Mouse (Mus musculus) liver, postnatal 0 days (tissue): ENCODE data around the gene Lrfn2. TPM values are rescaled to one million over a fixed set of nuclear protein-coding genes. Genes with fewer than 3 reads are reported as not detected.

Source experiments
- ATAC-seq: fragments of 200-750 bp; cut with Nextera tagmentation; 2 replicates; pipeline ENCODE4 v1.8.0; 2017; ENCODE audit warnings: mild to moderate bottlenecking, moderate library complexity
- DNase-seq: peaks from one replicate; pipeline ENCODE4 v3.0.0-alpha.2; 2016
- H3K27ac ChIP-seq: fragments of 300-500 bp; sonication (generic); 2 replicates; pipeline ENCODE4 v1.5.1; 2014; ENCODE audit warnings: antibody characterized with exemption, moderate library complexity, mild to moderate bottlenecking, low read depth
- H3K27me3 ChIP-seq: fragments of 300-500 bp; sonication (generic); 2 replicates; pipeline ENCODE4 v1.6.1; 2014; ENCODE audit warnings: low read length, control low read depth, mixed read lengths; ENCODE audit not compliant: insufficient read depth
- H3K36me3 ChIP-seq: fragments of 300-500 bp; sonication (generic); replicated peaks from 2 replicates; pipeline ENCODE4 v1.6.1; 2014; ENCODE audit warnings: mild to moderate bottlenecking, control low read depth, low read length, moderate library complexity, mixed read lengths; ENCODE audit not compliant: insufficient read depth
- H3K4me1 ChIP-seq: fragments of 300-500 bp; sonication (generic); 2 replicates; pipeline ENCODE4 v1.6.1; 2014; ENCODE audit warnings: antibody characterized with exemption, mild to moderate bottlenecking, control low read depth; ENCODE audit not compliant: insufficient read depth
- H3K4me2 ChIP-seq: fragments of 300-500 bp; sonication (generic); 2 replicates; pipeline ENCODE4 v1.6.1; 2014; ENCODE audit warnings: low read depth, mild to moderate bottlenecking, low read length, moderate library complexity, mixed read lengths
- H3K4me3 ChIP-seq: fragments of 300-500 bp; sonication (generic); 2 replicates; pipeline ENCODE4 v1.5.1; 2014; ENCODE audit warnings: low read depth, low read length
- H3K9ac ChIP-seq: fragments of 300-500 bp; sonication (generic); replicated peaks from 2 replicates; pipeline ENCODE4 v1.6.1; 2014; ENCODE audit warnings: mild to moderate bottlenecking, moderate library complexity
- H3K9me3 ChIP-seq: fragments of 300-500 bp; sonication (generic); 2 replicates; pipeline ENCODE4 v1.6.1; 2016; ENCODE audit warnings: mild to moderate bottlenecking, control low read depth, low read length, mixed read lengths
- CTCF ChIP-seq: sonication (generic); IDR thresholded peaks from 2 replicates; pipeline ENCODE4 v1.5.1; 2016; ENCODE audit warnings: antibody characterized with exemption, low read depth
- EP300 ChIP-seq: IDR thresholded peaks from 2 replicates; pipeline ENCODE4 v1.6.1; 2016; ENCODE audit warnings: antibody characterized with exemption, low read depth, mild to moderate bottlenecking
- WGBS: fragments of 180-500 bp; shearing (Covaris S2); extraction: QIAGEN DNeasy Blood & Tissue Kit; methylation state at CpG from one replicate; pipeline ENCODE4 v1.1.7; 2014; ENCODE audit not compliant: insufficient replicate concordance; 5-methylcytosine and 5-hydroxymethylcytosine counted together
- polyA plus RNA-seq: library from polyadenylated mRNA; unstranded; fragments of >200 nt; fragmentation: Nextera tagmentation; extraction: Ambion mirVana; gene quantifications from 2 replicates; pipeline ENCODE4 v1.2.1, GENCODE M21; 2015

The Lrfn2 gene
- polyA plus RNA-seq, 1 experiment from 2014 or later: not detected

DNA sequence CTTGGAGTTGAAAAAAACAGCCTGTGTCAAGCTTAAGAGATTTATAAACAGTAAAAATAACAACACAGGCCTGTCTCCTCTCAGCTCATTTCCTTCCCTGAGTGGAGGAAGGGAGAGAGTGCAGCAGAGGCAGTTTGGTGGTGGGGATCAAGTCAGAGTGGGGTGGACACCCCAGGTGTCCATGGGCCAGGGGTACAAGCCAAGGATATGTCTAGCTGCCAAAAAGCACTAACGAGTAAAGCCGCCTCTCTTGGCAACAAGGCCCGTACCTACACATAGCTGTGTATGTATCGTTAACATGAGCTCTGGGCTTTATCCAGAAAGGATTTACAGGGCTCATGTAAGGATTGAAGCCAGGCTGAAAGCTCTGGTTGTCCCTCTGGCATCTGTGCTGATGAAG lies 42.9 kb downstream of the Lrfn2 start:
- DNase-seq (no peak), ATAC-seq (no peak)
- no peaks in the 10 kb centered on the region for H3K27me3 ChIP-seq
- H3K27ac ChIP-seq: no peak overlapping the region
- H3K4me2 ChIP-seq: no peak overlapping the region
- no peaks in the 10 kb centered on the region for H3K9me3 ChIP-seq
- no peak overlapping the region for H3K4me3 ChIP-seq
- no peaks in the 10 kb centered on the region for H3K4me1 ChIP-seq
- no peak for TF ChIP-seq CTCF
- no peak for TF ChIP-seq EP300
- no peaks in the 10 kb centered on the region for H3K36me3 ChIP-seq
- no peak overlapping the region for H3K9ac ChIP-seq
- WGBS: 75% methylated on average over 4 of the region's 4 CpGs

- no peaks in the 10 kb centered on the region for H3K27me3 ChIP-seq
- no peaks in the 10 kb centered on the region for H3K4me1 ChIP-seq
- H3K9ac ChIP-seq: no peak overlapping the region
- ATAC-seq (no peak), DNase-seq (no peak)
- 57% methylated on average over 5 of the region's 5 CpGs for WGBS
- no peak overlapping the region for H3K27ac ChIP-seq
- no peak overlapping the region for H3K4me2 ChIP-seq
- no peaks in the 10 kb centered on the region for H3K9me3 ChIP-seq
- no peak overlapping the region for H3K4me3 ChIP-seq
- TF ChIP-seq EP300 (no peak), CTCF (no peak)
- no peaks in the 10 kb centered on the region for H3K36me3 ChIP-seq
Observed at GRCm38 (mm10) chr17:48976611-48977022, 44.4 kb downstream of the Lrfn2 start.

GRCm38 (mm10) chr17:48995256-48995993 lies 63.2 kb downstream of the Lrfn2 start:
- Histone ChIP-seq H3K9me3 (no peaks in the 10 kb centered on the region), H3K4me3 (no peak overlapping the region), H3K27ac (no peak overlapping the region), H3K9ac (no peak overlapping the region), H3K4me2 (no peak overlapping the region), H3K27me3 (0 out of 2 replicates have a peak, but pooled peaks cover 4% of the 10 kb centered on the region), H3K36me3 (no peaks in the 10 kb centered on the region), H3K4me1 (no peaks in the 10 kb centered on the region)
- TF ChIP-seq EP300 (no peak), CTCF (no peak)
- no peak for ATAC-seq
- 50% methylated on average over 1 of the region's 1 CpGs for WGBS
- no peak for DNase-seq

DNA sequence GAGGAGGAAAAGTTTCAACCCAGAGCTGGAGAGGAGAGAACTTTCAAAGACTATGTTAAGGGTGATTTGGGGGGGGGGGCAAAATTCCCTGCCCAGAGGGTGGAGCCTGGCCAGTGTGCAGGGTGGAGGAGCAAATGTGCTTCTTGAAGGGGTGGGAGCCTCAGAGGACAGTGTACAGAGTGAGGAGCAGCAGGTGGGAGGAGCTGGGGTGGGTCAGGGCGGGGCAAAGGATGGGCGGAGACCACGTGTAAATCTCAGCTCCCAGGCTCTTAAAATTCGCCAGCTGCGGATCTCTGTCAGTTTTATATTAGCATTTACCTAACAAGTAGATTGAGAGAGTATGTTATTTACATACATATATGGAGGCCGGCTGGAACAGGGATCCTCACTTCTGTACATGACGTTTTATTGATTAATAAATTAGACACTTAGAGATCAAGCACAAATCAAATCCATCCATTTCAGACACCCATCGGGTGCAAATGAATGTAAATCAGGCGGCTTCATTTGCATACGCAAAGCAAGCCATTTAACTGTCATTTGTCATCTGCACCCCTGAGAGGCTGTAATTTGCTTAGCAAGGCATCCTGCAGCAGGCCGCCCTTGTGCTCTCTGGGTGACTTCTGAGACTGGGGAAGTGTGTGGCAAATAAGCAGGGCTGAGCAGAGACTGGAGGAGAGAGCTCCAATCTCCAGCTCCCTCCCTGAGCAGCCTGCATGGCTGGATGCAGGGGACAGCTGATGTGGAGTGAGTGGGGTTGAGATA lies 67.5 kb downstream of the Lrfn2 start:
- Histone ChIP-seq H3K4me2 (no peak overlapping the region), H3K27me3 (0 out of 2 replicates have a peak, but pooled peaks cover 4% of the 10 kb centered on the region), H3K9ac (no peak overlapping the region), H3K36me3 (no peaks in the 10 kb centered on the region), H3K4me3 (no peak overlapping the region), H3K9me3 (no peaks in the 10 kb centered on the region), H3K27ac (no peak overlapping the region), H3K4me1 (no peaks in the 10 kb centered on the region)
- ATAC-seq (no peak), DNase-seq (no peak)
- TF ChIP-seq CTCF (no peak), EP300 (no peak)
- WGBS: 8% methylated on average over 11 of the region's 11 CpGs

- Histone ChIP-seq H3K4me2 (no peak overlapping the region), H3K36me3 (no peaks in the 10 kb centered on the region), H3K9ac (no peak overlapping the region), H3K27me3 (no peaks in the 10 kb centered on the region), H3K4me1 (peaks cover 2% of the 10 kb centered on the region; the same call in 1 of the 2 replicates), H3K4me3 (no peak overlapping the region), H3K27ac (no peak overlapping the region; the same call in 1 of the 2 replicates), H3K9me3 (no peaks in the 10 kb centered on the region)
- ATAC-seq (no peak), DNase-seq (no peak)
- TF ChIP-seq CTCF (no peak), EP300 (no peak)
- 25% methylated on average over 7 of the region's 7 CpGs for WGBS
Observed at GRCm38 (mm10) chr17:49009384-49010073, 77.3 kb downstream of the Lrfn2 start.
